Mouse (Mus musculus): Measurements from ENCODE around the gene Rap1a. TPM values are rescaled to one million over a fixed set of nuclear protein-coding genes. Genes with fewer than 3 reads are reported as not detected.
A peak's percentile ranks its signal among the peaks of the same experiment; 100 is the strongest.

Gene Rap1a
- total RNA-seq, 2 experiments from 2014 or later = 128 to 151 TPM

DNA sequence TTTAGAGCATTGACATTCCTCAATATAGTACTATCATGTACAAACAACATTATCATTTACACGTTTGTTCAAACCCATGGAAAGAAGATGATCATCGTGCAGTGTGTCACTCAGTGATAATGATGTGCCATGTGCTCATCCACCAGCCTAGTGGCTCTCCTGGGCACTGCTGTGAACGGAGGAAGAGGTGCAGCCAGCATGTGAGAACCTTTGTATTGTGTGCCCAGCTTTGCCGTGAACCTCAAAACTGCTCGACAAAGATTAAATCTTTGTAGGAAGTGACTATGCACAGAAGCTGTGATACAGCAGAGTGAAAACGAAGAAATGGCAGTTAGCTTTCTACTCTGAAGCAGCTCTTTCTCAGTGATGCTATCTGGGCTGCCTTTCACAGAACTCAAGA is 32.6 kb downstream of the Rap1a start:
- ATAC-seq (replicated peaks; ENCODE audit: poor library complexity) = peak; percentile 87

DNA sequence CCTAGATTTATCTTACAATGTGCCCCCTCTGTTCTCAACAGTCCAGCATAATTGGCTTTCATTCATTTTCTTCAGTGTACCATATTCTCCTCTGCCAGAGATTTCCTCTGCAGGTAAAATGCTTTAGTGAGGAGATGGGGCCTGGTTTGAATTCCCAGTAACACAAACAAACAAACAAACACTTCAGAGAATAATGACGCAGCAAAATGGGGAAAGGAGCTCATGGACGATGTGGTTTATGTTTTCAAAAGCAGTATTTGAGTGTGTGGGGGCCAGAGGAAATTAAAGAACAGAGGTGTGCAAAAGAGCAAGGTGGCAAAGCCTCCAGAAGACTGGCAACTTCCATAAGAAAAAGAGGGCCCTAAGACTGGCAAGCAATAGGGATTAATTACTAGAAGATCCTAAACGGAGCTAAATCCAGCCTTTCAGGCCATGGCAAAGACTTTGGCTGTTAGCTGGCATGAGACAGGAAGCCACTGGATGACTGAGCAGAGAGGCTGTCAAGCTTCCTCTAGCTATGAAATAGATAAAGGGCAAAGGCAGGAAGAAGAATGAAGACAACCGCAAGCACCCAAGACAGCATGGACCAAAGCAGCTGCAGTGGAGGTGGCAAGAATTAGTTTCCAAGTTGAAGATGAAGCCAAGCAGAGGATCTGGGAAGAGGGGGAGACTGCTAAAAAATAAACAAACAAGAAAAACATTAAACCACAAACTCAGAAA is 37.8 kb downstream of the Rap1a start:
- ATAC-seq (replicated peaks; ENCODE audit: poor library complexity) = peak; percentile 72

DNA sequence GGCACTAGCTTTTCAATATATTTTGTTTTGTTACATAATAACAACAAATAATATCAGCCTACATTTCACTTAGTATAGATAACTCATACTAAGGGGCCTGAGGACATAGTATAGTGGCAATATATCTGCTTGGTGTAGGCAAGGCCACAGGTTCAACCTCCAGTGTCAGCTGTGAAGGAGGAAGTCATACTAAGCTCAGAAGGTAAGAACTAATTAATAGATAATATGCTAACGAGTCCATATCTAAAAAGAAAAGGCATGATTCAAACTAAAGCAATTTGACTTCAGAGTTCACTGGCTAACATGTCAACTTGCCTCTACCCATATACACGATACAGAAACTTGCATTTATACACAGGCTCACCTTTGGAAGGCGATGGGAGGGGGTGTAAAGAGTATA is 41.1 kb downstream of the Rap1a start:
- no peak for ATAC-seq (replicated peaks; ENCODE audit: poor library complexity)

DNA sequence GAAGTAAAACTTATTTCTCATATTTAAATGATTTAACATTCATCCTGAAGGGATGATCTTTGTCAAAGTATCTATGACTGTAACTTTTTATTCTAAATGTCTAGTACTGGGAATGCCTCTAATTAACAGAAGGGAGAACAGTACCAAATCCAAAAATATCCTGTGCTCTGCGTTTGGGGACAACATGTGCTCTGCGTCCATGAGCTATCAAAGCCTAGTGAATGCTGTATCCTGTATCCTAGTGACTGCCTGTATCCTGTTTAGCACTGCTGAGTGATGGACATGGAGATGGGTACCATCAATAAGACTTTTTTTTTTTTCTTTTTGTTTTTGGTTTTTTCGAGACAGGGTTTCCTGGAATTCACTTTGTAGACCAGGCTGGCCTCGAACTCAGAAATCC is 42.5 kb downstream of the Rap1a start:
- ATAC-seq (replicated peaks; ENCODE audit: poor library complexity) = no peak

DNA sequence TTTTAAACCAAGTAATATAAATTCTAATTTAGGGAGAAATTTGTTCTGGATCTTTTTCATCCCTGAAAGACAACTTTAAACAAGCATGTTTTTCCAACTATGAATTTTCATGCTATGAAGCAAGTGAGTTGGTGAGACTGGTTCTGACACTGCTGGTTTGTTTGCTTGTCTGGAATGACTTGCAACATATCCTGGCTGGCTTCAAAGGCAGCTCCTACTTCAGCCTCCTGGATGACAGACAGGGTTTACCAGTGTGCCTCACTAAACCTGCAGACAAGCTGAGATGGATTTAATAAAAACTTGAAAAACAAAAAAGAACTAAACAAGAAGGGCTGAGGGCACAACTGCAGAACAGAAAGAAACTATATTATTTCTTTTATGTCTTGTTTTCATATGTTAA is 43.0 kb downstream of the Rap1a start:
- ATAC-seq (replicated peaks; ENCODE audit: poor library complexity) = no peak

DNA sequence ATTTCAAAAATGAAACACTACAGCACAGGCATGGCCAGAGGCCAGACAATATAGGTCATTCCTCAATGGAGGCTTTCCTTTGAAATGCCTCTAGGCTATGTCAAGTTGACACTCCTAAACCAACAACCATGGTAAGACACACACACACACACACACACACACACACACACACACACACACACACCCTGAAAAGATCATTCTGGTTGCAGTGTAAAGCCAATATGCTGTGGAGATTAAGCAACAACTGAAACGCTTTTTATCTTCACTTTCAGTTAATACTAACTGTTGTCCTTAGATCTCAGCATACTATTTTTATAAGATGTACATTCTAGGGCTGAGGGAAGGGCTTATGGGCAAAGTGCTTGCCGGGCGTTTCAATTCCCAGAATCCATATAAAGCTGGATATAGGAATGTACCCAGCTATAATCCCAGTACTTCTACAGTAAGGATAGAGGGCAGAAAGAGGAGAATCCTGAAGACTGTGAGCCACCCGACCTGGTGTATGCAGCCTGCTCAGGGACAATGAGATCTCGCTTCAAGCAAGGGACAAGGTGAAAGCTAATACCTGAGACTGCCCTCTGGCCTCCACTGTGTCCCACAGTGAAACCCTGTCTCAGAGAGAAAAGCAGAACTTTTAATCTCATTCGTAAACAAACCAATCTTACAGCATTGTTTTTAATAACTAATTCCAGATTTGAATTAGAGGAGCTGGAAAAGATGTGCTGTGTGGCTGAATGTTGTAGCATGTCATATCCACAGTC is 43.6 kb downstream of the Rap1a start:
- ATAC-seq (replicated peaks; ENCODE audit: poor library complexity) = peak; percentile 62

DNA sequence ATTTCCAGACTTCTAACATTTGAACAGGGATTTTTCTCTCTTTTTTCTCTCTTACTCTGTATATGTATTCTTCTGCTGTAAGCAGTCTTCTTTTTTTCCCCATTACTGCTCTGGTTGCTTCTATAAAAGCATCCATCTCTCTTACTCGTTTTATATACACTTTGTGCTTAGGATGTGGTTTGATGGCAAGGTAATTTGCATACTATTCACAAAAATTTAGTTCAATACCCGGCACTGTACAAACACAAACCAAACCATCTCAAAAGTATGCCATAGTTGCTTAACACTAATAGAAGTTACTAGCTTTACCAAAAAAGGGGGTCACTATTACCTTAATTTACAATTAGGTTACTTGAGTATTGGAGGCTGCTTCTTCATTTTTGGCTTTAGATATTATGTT is 44.6 kb downstream of the Rap1a start:
- ATAC-seq (replicated peaks; ENCODE audit: poor library complexity) = no peak

DNA sequence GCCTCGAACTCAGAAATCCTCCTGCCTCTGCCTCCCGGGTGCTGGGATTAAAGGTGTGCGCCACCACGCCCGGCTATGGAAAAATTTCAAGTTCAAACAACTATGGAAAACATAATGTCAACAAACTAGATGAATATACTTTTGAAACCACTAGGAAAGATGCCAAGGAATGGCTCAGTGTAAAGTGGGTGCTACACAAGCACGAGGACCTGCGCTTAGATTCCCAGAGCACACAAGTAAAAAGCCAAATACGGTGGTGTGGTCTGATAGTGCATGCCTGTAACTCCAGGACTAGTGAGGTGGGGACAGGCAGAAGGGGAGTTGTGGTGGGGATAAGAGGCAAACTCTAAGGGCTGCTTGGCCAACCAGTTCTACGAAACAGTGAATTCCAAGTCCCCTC is 46.0 kb downstream of the Rap1a start:
- no peak for ATAC-seq (replicated peaks; ENCODE audit: poor library complexity)

DNA sequence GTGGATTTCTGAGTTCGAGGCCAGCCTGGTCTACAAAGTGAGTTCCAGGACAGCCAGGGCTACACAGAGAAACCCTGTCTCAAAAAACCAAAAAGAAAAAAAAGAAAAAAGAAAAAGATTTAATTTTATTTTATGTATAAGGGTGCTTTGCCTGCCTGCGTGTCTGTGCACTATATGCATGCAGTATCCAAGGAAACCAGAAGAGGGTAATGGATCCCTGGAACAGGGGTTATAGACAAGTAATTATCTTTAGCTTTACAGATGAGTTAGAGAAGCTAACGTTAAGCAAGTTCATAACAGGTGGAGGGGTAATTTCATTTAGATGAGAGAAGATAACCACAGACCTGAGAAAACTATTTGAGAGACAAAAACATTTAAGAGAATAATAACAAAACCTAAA is 47.0 kb downstream of the Rap1a start:
- ATAC-seq (replicated peaks; ENCODE audit: poor library complexity) = no peak

DNA sequence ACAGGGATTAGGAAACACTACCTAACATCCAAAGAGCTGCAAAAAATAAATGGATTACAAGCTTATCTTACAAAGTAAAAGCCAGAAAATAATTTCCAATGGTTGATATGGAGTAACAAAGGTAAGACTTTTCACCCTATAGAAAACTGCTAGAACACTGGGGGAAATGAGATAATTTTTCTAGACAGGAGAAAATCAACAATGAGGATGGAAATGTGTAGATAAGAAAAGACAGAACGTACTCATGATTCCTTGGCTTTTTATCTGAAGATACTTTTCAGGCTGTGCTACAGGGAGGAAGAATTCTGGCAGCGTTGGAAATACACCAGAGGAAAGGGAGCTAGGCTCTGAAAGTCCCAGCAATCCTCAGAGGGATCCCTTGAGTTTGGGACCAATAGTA is 50.3 kb downstream of the Rap1a start:
- ATAC-seq (replicated peaks; ENCODE audit: poor library complexity) = peak; percentile 37

DNA sequence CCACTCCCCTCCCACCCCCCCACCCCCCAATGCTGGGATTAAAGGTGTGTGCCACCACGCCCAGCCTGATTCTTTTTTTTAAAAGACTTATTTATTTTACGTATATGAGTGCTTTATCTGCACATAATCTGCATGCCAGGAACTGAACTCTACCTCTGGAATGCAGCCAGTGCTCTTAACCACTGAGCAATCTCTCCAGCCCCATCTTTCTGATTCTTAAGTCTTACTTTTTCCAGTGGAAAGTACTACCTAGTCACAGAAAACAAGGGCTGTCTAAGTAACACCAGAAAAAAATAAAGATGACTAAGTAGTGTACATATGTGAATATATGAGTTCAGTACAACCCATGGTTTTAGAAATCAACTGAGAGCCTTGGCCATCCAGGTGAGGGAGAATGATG is 54.6 kb downstream of the Rap1a start:
- peak; percentile 55 for ATAC-seq (replicated peaks; ENCODE audit: poor library complexity)

DNA sequence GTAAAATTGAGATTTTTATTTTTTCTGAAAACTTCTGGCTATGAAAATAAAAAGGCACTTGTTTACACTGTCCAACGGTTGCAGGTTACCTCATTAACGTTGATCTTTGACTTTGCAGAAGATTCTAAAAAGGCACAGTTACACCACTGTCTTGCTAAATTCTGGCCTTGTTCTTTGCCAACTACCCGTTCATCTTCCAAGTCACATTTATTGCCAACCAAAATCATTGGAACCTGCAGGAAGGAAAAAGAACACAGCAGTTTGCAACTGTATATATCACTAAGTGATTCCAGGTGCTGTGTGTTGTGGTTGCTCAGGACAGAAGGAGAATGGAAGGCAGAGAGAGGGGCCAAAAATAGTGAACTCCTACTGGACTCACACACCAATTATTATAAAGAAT is 63.5 kb downstream of the Rap1a start:
- ATAC-seq (replicated peaks; ENCODE audit: poor library complexity) = no peak

DNA sequence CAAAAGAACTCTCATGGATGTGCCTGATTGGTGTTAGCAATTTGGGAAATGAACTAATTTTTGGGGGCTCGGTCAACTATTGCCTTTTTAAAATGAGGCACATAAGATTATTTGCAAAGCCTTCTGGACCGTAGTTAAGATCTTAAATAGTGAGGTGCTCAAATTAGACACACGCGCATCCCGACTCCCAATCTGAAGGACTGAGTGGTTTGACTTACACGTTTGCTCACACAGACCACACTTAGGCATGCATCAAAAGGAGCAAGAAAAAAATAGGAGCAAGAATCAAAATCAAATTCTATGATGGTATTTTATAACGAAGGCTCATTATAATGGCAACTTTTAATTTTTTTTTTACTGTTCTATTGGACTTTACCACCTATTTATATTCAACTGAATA is 64.1 kb downstream of the Rap1a start:
- ATAC-seq (replicated peaks; ENCODE audit: poor library complexity) = no peak

DNA sequence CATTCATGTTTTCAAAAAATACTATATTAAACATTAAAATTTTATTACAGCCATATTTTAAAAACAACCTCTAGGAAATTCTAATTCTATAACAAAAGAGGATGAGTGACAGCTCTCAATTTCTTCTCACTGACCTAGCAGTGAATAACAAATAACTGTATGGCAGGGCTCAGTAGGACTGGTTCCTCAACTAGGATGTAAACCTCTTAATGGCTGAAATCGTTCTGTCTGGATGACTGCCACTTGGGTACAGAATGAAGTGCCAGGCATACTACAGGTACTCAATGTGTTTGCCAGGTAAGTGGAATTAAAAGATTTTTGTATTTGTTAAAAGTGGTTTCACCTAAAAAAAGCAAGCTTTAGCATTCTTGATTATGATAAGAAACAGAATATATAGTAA is 65.0 kb downstream of the Rap1a start:
- no peak for ATAC-seq (replicated peaks; ENCODE audit: poor library complexity)

DNA sequence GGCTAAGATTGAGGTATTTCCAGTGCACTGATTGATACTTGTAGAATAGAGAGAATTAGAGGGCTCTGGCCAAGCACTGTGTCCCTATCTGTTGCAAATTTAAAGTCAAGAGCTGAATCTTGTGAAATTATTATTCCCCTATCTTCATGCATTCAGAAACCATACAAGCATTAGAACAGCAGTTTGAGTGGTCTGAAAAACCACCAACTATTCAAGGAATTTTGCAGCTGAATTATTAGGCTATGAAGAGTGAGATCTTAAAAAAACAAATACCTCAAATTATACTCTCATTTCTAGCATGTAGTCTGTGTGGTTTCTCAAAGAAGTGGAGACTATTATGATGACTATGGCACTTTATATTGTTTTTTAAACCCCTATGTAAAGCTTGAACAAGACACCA is 65.9 kb downstream of the Rap1a start:
- ATAC-seq (replicated peaks; ENCODE audit: poor library complexity) = no peak

DNA sequence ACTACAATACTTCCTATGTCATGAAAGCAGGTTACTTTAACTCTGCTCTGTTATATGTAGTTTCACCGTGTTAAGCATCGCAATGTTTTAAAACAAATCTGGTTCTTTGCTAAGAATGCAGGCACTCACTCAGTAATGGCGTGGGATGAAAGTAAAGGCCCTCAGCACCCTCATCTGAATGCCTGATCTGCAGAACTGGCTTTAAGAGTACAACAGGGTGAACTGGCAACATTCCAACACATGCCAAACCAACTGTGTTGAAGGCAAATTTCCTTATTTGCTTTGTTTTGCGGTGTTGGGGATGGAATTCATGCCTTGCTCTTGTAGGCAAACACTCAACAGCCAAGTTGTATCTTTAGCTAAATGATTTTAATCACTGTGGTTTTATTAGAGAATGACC is 67.6 kb downstream of the Rap1a start:
- no peak for ATAC-seq (replicated peaks; ENCODE audit: poor library complexity)

DNA sequence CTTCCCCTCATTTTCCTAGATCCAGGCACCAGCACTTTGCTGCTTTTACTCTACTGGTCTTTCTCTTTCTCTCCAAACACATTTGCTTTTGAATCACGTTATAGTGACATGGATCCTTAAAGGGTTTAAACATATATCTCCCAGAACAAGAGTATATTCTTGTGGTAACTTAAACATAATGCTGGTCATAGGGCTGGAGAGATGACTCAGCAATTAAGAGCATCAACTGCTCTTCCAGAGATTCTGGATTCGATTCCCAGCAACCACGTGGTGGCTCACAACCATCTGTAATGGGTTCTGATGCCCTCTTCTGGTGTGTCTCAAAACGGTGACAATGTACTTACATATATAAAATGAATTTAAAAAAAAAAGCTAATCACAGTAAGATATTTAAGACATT is 68.8 kb downstream of the Rap1a start:
- ATAC-seq (replicated peaks; ENCODE audit: poor library complexity) = no peak

DNA sequence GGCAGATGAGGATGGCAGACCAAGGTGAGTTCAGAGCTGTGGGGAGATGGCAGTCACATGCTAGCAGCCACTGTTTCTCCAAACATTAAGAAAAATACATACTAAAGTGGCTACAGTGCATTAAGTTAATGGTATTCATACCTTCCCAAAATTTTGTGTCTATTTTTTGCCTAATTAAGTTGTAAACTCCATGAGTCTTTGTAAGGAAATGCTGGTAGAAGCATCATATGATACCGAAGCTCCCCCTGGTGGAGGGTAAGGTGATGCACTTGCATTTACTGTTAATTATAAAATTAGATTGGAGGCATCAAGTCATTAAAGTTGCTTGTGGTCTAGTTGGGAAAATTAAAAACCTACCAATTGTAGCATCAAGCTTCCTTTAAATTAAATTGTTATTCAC is 75.1 kb downstream of the Rap1a start:
- peak; percentile 72 for ATAC-seq (replicated peaks; ENCODE audit: poor library complexity)

DNA sequence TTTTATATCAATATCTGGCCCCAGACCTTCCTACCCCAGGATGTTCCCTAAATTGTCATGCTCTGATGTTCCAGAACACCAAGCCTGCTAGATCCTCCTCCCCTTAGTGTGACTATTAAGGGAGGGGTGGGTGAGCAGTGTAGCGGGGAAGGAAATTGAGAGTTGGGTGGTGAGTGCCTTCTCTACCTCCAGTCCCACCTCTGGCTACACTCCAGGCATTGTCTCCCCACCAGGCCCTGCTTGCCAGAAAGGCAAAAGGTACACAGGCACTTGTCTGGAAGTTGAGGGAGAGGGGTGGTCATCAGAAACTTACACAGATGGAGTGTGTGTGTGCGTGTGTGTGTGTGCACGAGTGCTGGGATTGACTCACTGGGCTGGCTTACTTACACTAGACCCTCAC is 78.6 kb downstream of the Rap1a start:
- no peak for ATAC-seq (replicated peaks; ENCODE audit: poor library complexity)

DNA sequence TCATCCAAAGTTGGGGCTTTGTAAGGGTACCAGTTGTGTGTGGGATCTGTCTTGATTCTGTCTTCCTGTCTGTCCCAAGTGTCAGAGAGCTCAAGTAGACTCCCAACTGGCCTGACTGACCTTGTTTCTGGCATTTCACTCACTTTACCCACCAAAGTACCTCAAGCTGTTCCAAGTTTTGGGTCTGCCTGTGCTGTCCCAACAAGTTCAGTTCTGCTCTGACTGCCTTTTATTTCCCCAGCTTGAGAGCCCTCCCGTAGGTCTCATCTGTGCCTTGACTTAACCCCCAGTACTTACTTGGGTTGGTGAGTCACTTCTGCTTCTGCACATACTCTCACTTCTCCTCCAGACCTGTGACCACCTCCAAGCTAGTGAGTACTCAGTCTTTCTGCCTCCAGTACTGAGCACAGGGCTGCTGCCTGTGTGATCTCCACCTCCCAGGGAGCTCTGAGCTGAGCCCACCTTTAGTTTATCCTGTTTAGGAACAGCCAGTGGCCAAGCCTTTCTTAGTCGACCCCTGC is 79.4 kb downstream of the Rap1a start:
- ATAC-seq (replicated peaks; ENCODE audit: poor library complexity) = peak; percentile 71

DNA sequence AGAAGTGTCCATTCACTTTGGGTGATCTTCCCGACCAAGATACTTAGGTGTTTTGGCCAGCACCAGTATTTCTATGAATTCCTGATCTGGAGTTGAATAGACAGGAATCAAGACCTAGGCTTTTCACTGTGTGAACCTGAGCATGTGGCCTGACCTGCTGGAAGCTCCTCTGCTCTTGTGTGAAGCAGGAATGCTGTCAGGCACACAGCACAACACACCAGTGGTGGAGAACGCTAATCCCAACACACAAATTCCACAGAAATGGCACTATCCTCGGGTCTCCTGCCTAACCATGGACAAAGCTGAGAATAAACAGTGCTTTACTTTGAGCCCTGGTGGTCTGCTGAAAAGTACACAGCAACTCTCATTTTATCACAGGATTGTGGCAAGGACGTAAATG is 80.6 kb downstream of the Rap1a start:
- ATAC-seq (replicated peaks; ENCODE audit: poor library complexity) = no peak

DNA sequence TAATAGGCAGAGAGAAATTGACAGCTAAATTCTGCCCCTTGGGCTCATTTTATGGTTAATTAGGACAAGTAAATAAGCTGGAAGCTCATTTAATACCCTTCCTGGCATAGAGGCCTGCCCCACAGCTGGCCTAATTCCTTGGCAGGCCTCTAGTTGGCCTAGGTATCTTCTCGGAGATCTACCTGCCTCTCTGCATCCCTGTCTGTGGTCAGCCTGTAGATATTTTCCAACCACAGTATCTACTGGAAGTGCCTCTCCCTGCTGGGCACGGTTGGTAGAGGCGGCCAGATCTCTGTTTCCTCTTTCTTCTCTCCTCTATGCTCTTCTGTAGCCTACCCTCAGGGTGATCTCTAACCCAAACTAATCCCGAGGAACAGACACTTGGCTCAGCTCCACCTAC is 81.2 kb downstream of the Rap1a start:
- ATAC-seq (replicated peaks; ENCODE audit: poor library complexity) = no peak

DNA sequence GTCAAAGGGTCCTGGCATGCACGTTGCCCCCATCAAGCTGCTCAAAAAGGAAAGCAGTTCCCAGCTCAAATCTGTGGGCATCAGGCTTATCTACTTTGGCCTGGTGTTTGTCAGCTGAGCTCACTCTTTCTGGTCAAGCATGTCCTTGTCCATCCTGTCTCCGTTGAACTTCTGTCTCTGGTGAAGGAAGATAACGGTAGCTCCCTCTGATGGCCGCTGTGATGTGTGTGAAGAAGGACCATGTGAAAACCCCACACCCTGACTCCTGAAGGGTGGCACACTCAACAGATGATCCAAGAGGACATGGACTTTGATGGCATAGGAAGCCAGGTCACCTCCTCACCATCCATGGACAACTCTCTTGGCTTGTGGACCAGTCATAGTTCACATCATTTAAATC is 82.4 kb downstream of the Rap1a start:
- no peak for ATAC-seq (replicated peaks; ENCODE audit: poor library complexity)

All from megakaryocyte progenitor cell, adult 5-6 weeks (primary cell).